Mouse (Mus musculus): ENCODE results near the gene Spib.

Spib gene

GRCm38 (mm10) chr7:44526414-44527154, 5.3 kb downstream of the Spib start:
- DNase-seq (ENCODE audit: low spot score), result no peak

- peak; percentile 84 for DNase-seq (ENCODE audit: low spot score)
These were observed 6.6 kb downstream of the Spib start for GRCm38 (mm10) chr7:44525126-44525832.

GRCm38 (mm10) chr7:44524502-44524901, 7.4 kb downstream of the Spib start, which contains the start of gene Mybpc2:
Gene Mybpc2, minus strand, starts transcription at chr7:44524656.
- DNase-seq (ENCODE audit: low spot score), result no peak

GRCm38 (mm10) chr7:44523056-44523455, 8.8 kb downstream of the Spib start:
- no peak for DNase-seq (ENCODE audit: low spot score)

GRCm38 (mm10) chr7:44521710-44522109, 10.2 kb downstream of the Spib start:
- DNase-seq (ENCODE audit: low spot score), result peak; percentile 56

- DNase-seq (ENCODE audit: low spot score), result no peak
These were observed 10.9 kb downstream of the Spib start for GRCm38 (mm10) chr7:44520990-44521389.

GRCm38 (mm10) chr7:44519240-44519913, 12.5 kb downstream of the Spib start:
- no peak for DNase-seq (ENCODE audit: low spot score)

GRCm38 (mm10) chr7:44507491-44507890, 24.4 kb downstream of the Spib start:
- no peak for DNase-seq (ENCODE audit: low spot score)

GRCm38 (mm10) chr7:44501563-44502115, 30.2 kb downstream of the Spib start:
- DNase-seq (ENCODE audit: low spot score), result peak; percentile 64

- DNase-seq (ENCODE audit: low spot score), result no peak
These were observed 31.8 kb downstream of the Spib start for GRCm38 (mm10) chr7:44500046-44500445.

GRCm38 (mm10) chr7:44498922-44499321, 32.9 kb downstream of the Spib start:
- no peak for DNase-seq (ENCODE audit: low spot score)

GRCm38 (mm10) chr7:44497361-44498055, 34.4 kb downstream of the Spib start:
- DNase-seq (ENCODE audit: low spot score), result no peak

- no peak for DNase-seq (ENCODE audit: low spot score)
These were observed 35.1 kb downstream of the Spib start for GRCm38 (mm10) chr7:44496771-44497109.

- peak; percentile 98 for DNase-seq (ENCODE audit: low spot score)
These were observed 35.7 kb downstream of the Spib start, which contains the start of the genes Emc10 and Fam71e1 for GRCm38 (mm10) chr7:44495992-44496770. Gene Emc10, minus strand, starts transcription at chr7:44496529. Gene Fam71e1, plus strand, starts transcription at chr7:44496581.

- DNase-seq (ENCODE audit: low spot score), result no peak
These were observed 36.8 kb downstream of the Spib start for GRCm38 (mm10) chr7:44495086-44495485.

GRCm38 (mm10) chr7:44494681-44495080, 37.2 kb downstream of the Spib start:
- no peak for DNase-seq (ENCODE audit: low spot score)

GRCm38 (mm10) chr7:44492166-44492826, 39.6 kb downstream of the Spib start:
- DNase-seq (ENCODE audit: low spot score), result no peak

GRCm38 (mm10) chr7:44491391-44491790, 40.5 kb downstream of the Spib start:
- no peak for DNase-seq (ENCODE audit: low spot score)

- DNase-seq (ENCODE audit: low spot score), result no peak
These were observed 41.6 kb downstream of the Spib start for GRCm38 (mm10) chr7:44490281-44490680.

- no peak for DNase-seq (ENCODE audit: low spot score)
These were observed 43.3 kb downstream of the Spib start for GRCm38 (mm10) chr7:44488545-44488944.

GRCm38 (mm10) chr7:44487936-44488335, 43.9 kb downstream of the Spib start:
- DNase-seq (ENCODE audit: low spot score), result no peak
